In the genomic region with DNA sequence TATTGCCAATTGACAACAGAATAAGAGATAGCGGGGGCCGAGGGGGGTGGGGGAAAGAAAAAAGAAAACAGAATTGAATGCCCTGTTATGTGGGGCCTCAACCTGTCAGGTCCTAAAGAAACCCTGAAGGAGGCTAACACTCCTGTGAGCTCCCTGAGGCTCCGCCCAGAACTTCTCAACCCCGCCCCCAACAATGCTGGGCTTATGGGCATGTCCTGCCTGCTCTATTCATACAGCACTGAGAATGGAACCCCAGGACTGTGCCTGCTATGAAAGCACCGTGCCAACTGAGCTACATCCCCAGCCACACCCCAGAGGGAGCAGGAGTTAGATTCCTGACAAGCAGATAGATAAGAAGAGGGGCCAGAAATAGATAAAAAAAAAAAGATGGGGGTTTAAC, we compare ENCODE assay signal across 14 mouse cellular contexts. TPM values are rescaled to one million over a fixed set of nuclear protein-coding genes. Genes with fewer than 3 reads are reported as not detected.
A peak's percentile ranks its signal among the peaks of the same experiment; 100 is the strongest.
DNase-seq lines count a peak whose midpoint lies in the region; ATAC-seq lines count a peak whose summit lies in the region.
"Had no signal": no experiment of that assay in that cellular context is flagged by ENCODE, and none has a peak within 500 bp of the region (broad histone marks: within the 10 kb centered on the region; RNA-seq: fewer than 3 reads in every experiment).

No protein-coding gene starts in this region.

- peak; percentile 27 for DNase-seq in CD4-positive, CD25-positive, alpha-beta regulatory T cell, adult 2 months (ENCODE audit: low read depth, low spot score)
- DNase-seq in kidney, adult 18-20 months, result peak; percentile 43
- DNase-seq in 416B (ENCODE audit: low read depth), result peak; percentile 29
- DNase-seq in kidney, postnatal 14 days, result peak; percentile 25
- no peak for DNase-seq in ovary, postnatal 36 days (ENCODE audit: low spot score)
- no peak for DNase-seq in frontal cortex, adult 2 months (ENCODE audit: extremely low spot score in 1 of 2, low spot score in 1 of 2)
- DNase-seq: adrenal gland, adult 2 months; gastrocnemius, postnatal 14 days; midbrain, embryonic 14.5 days had no signal

- H3K27me3 ChIP-seq in kidney, embryonic 15.5 days, result no peaks in the 10 kb centered on the region
- H3K27me3 ChIP-seq: limb, embryonic 15.5 days; neural tube, embryonic 12.5 days had no signal

- no peak overlapping the region for H3K4me2 ChIP-seq in kidney, embryonic 15.5 days
- H3K4me2 ChIP-seq: limb, embryonic 15.5 days; neural tube, embryonic 12.5 days had no signal

- WGBS in kidney, embryonic 15.5 days, result 75% methylated on average over 5 of the region's 5 CpGs

- H3K4me3 ChIP-seq in kidney, embryonic 15.5 days (replicated peaks), result no peak overlapping the region
- H3K4me3 ChIP-seq: limb, embryonic 15.5 days; neural tube, embryonic 12.5 days had no signal

- no peak overlapping the region for H3K9ac ChIP-seq in kidney, embryonic 15.5 days
- H3K9ac ChIP-seq: limb, embryonic 15.5 days; neural tube, embryonic 12.5 days had no signal

- ATAC-seq in CD4-positive, CD25-positive, alpha-beta regulatory T cell, adult 4 months, result no peak
- no peak for ATAC-seq in kidney, embryonic 15.5 days (replicated peaks; ENCODE audit: low FRiP score)
- ATAC-seq: hindbrain, postnatal 0 days had no signal

- 0 out of 2 replicates have a peak, but pooled peaks cover 2% of the 10 kb centered on the region for H3K4me1 ChIP-seq in kidney, embryonic 15.5 days
- H3K4me1 ChIP-seq: neural tube, embryonic 12.5 days had no signal

- no peaks in the 10 kb centered on the region for H3K36me3 ChIP-seq in kidney, embryonic 15.5 days
- H3K36me3 ChIP-seq: limb, embryonic 15.5 days; neural tube, embryonic 12.5 days had no signal

- no peaks in the 10 kb centered on the region for H3K9me3 ChIP-seq in kidney, embryonic 15.5 days (replicated peaks)
- H3K9me3 ChIP-seq: limb, embryonic 15.5 days; neural tube, embryonic 12.5 days had no signal

- H3K27ac ChIP-seq in kidney, embryonic 15.5 days, result no peak overlapping the region
- H3K27ac ChIP-seq: hindbrain, postnatal 0 days; limb, embryonic 15.5 days; neural tube, embryonic 12.5 days had no signal

RNA-seq across cellular contexts. Expression of a gene that starts 2.5 kb away (rescaled TPM):
- polyA plus RNA-seq in CD4-positive, CD25-positive, alpha-beta regulatory T cell, adult 4 months (2017; shearing (Covaris generic)), result 1 to 10 TPM; 1.1 to 1.7 TPM
- polyA plus RNA-seq in kidney, embryonic 15.5 days (2015; fragmentation: Nextera tagmentation; extraction: Ambion mirVana), result 1.4 and 2.0 TPM in 2 replicates
- not detected in 2 replicates for polyA plus RNA-seq in frontal cortex, adult 2 months (2012; rRNA removed)
- polyA plus RNA-seq: adrenal gland, adult 2 months; hindbrain, postnatal 0 days; limb, embryonic 15.5 days; midbrain, embryonic 14.5 days; neural tube, embryonic 12.5 days had no signal

Comparison
In these comparisons a context has a peak if more than half of its experiments do, and no peak if none do; other contexts are left out.
1. DNase-seq: peak in CD4-positive, CD25-positive, alpha-beta regulatory T cell, adult 2 months (single experiment), kidney, adult 18-20 months (single experiment), 416B (single experiment) and kidney, postnatal 14 days (single experiment); none in ovary, postnatal 36 days (single experiment) and frontal cortex, adult 2 months (0 of 2).